Mouse (Mus musculus): ENCODE data around the gene Tfb1m. TPM values are rescaled to one million over a fixed set of nuclear protein-coding genes. Genes with fewer than 3 reads are reported as not detected.

Gene Tfb1m
- polyA plus RNA-seq, 1 experiment from 2014 or later = 21.4 TPM

- Histone ChIP-seq H3K9me3 (ENCODE audit: control insufficient read depth, low read length) (no peaks in the 10 kb centered on the region), H3K36me3 (ENCODE audit: control insufficient read depth, insufficient read depth, low read length) (no peaks in the 10 kb centered on the region), H3K27ac (replicated peaks; ENCODE audit: low read depth, low read length) (no peak overlapping the region), H3K4me3 (ENCODE audit: low read depth, low read length) (no peak overlapping the region), H3K4me1 (ENCODE audit: control insufficient read depth, insufficient read depth, low read length) (no peaks in the 10 kb centered on the region), H3K27me3 (ENCODE audit: control insufficient read depth, insufficient read depth, low read length) (no peaks in the 10 kb centered on the region), H3K4me2 (ENCODE audit: low read depth, severe bottlenecking) (no peak overlapping the region), H3K9ac (ENCODE audit: low read length) (no peak overlapping the region)
- no peak for DNase-seq (ENCODE audit: low spot score)
- ATAC-seq (ENCODE audit: insufficient number of reproducible peaks, low FRiP score, low TSS enrichment, low read depth) = no peak
- WGBS = 85% methylated on average over 11 of the region's 11 CpGs
These were observed 67.2 kb downstream of the Tfb1m start for GRCm38 (mm10) chr17:3490216-3490895.

- H3K9me3 ChIP-seq (ENCODE audit: control insufficient read depth, low read length) = no peaks in the 10 kb centered on the region
- ATAC-seq (ENCODE audit: insufficient number of reproducible peaks, low FRiP score, low TSS enrichment, low read depth) = no peak
- no peak overlapping the region for H3K4me2 ChIP-seq (ENCODE audit: low read depth, severe bottlenecking)
- H3K4me3 ChIP-seq (ENCODE audit: low read depth, low read length) = no peak overlapping the region
- WGBS = 82% methylated on average over 12 of the region's 12 CpGs
- no peaks in the 10 kb centered on the region for H3K27me3 ChIP-seq (ENCODE audit: control insufficient read depth, insufficient read depth, low read length)
- no peak for DNase-seq (ENCODE audit: low spot score)
- H3K9ac ChIP-seq (ENCODE audit: low read length) = no peak overlapping the region
- H3K27ac ChIP-seq (replicated peaks; ENCODE audit: low read depth, low read length) = no peak overlapping the region
- no peaks in the 10 kb centered on the region for H3K4me1 ChIP-seq (ENCODE audit: control insufficient read depth, insufficient read depth, low read length)
- H3K36me3 ChIP-seq (ENCODE audit: control insufficient read depth, insufficient read depth, low read length) = no peaks in the 10 kb centered on the region
These were observed 69.6 kb downstream of the Tfb1m start for GRCm38 (mm10) chr17:3487721-3488601.

- ATAC-seq (ENCODE audit: insufficient number of reproducible peaks, low FRiP score, low TSS enrichment, low read depth) (no peak), DNase-seq (ENCODE audit: low spot score) (no peak)
- Histone ChIP-seq H3K36me3 (ENCODE audit: control insufficient read depth, insufficient read depth, low read length) (no peaks in the 10 kb centered on the region), H3K27ac (replicated peaks; ENCODE audit: low read depth, low read length) (no peak overlapping the region), H3K4me3 (ENCODE audit: low read depth, low read length) (no peak overlapping the region), H3K4me1 (ENCODE audit: control insufficient read depth, insufficient read depth, low read length) (no peaks in the 10 kb centered on the region), H3K27me3 (ENCODE audit: control insufficient read depth, insufficient read depth, low read length) (no peaks in the 10 kb centered on the region), H3K9ac (ENCODE audit: low read length) (no peak overlapping the region), H3K4me2 (ENCODE audit: low read depth, severe bottlenecking) (no peak overlapping the region), H3K9me3 (ENCODE audit: control insufficient read depth, low read length) (no peaks in the 10 kb centered on the region)
- 92% methylated on average over 4 of the region's 4 CpGs for WGBS
These were observed 70.4 kb downstream of the Tfb1m start for GRCm38 (mm10) chr17:3487211-3487610.

GRCm38 (mm10) chr17:3485851-3486250, 71.7 kb downstream of the Tfb1m start:
- WGBS = 79% methylated on average over 7 of the region's 7 CpGs
- ATAC-seq (ENCODE audit: insufficient number of reproducible peaks, low FRiP score, low TSS enrichment, low read depth) = no peak
- Histone ChIP-seq H3K4me1 (ENCODE audit: control insufficient read depth, insufficient read depth, low read length) (no peaks in the 10 kb centered on the region), H3K9ac (ENCODE audit: low read length) (no peak overlapping the region), H3K27ac (replicated peaks; ENCODE audit: low read depth, low read length) (no peak overlapping the region), H3K9me3 (ENCODE audit: control insufficient read depth, low read length) (no peaks in the 10 kb centered on the region), H3K36me3 (ENCODE audit: control insufficient read depth, insufficient read depth, low read length) (no peaks in the 10 kb centered on the region), H3K4me2 (ENCODE audit: low read depth, severe bottlenecking) (no peak overlapping the region), H3K4me3 (ENCODE audit: low read depth, low read length) (no peak overlapping the region), H3K27me3 (ENCODE audit: control insufficient read depth, insufficient read depth, low read length) (no peaks in the 10 kb centered on the region)
- no peak for DNase-seq (ENCODE audit: low spot score)

GRCm38 (mm10) chr17:3483091-3483490, 74.5 kb downstream of the Tfb1m start:
- no peaks in the 10 kb centered on the region for H3K36me3 ChIP-seq (ENCODE audit: control insufficient read depth, insufficient read depth, low read length)
- H3K27ac ChIP-seq (replicated peaks; ENCODE audit: low read depth, low read length) = no peak overlapping the region

GRCm38 (mm10) chr17:3481576-3482575, 75.7 kb downstream of the Tfb1m start:
- H3K27ac ChIP-seq (replicated peaks; ENCODE audit: low read depth, low read length) = no peak overlapping the region
- H3K27me3 ChIP-seq (ENCODE audit: control insufficient read depth, insufficient read depth, low read length) = no peaks in the 10 kb centered on the region
- H3K4me2 ChIP-seq (ENCODE audit: low read depth, severe bottlenecking) = no peak overlapping the region
- no peak overlapping the region for H3K9ac ChIP-seq (ENCODE audit: low read length)
- H3K4me1 ChIP-seq (ENCODE audit: control insufficient read depth, insufficient read depth, low read length) = no peaks in the 10 kb centered on the region
- WGBS = 75% methylated on average over 7 of the region's 7 CpGs
- no peak for DNase-seq (ENCODE audit: low spot score)
- no peaks in the 10 kb centered on the region for H3K36me3 ChIP-seq (ENCODE audit: control insufficient read depth, insufficient read depth, low read length)
- no peaks in the 10 kb centered on the region for H3K9me3 ChIP-seq (ENCODE audit: control insufficient read depth, low read length)
- no peak overlapping the region for H3K4me3 ChIP-seq (ENCODE audit: low read depth, low read length)
- ATAC-seq (ENCODE audit: insufficient number of reproducible peaks, low FRiP score, low TSS enrichment, low read depth) = no peak

More at GRCm38 (mm10) chr17:3483091-3483490, 74.5 kb downstream of the Tfb1m start:
- ATAC-seq (ENCODE audit: insufficient number of reproducible peaks, low FRiP score, low TSS enrichment, low read depth) = no peak
- Histone ChIP-seq H3K9ac (ENCODE audit: low read length) (no peak overlapping the region), H3K4me2 (ENCODE audit: low read depth, severe bottlenecking) (no peak overlapping the region), H3K27me3 (ENCODE audit: control insufficient read depth, insufficient read depth, low read length) (no peaks in the 10 kb centered on the region), H3K9me3 (ENCODE audit: control insufficient read depth, low read length) (no peaks in the 10 kb centered on the region), H3K4me3 (ENCODE audit: low read depth, low read length) (no peak overlapping the region), H3K4me1 (ENCODE audit: control insufficient read depth, insufficient read depth, low read length) (no peaks in the 10 kb centered on the region)
- DNase-seq (ENCODE audit: low spot score) = no peak
- 89% methylated on average over 8 of the region's 8 CpGs for WGBS

GRCm38 (mm10) chr17:3476546-3476945, 81.0 kb downstream of the Tfb1m start:
- Histone ChIP-seq H3K36me3 (ENCODE audit: control insufficient read depth, insufficient read depth, low read length) (no peaks in the 10 kb centered on the region), H3K4me1 (ENCODE audit: control insufficient read depth, insufficient read depth, low read length) (no peaks in the 10 kb centered on the region), H3K27ac (replicated peaks; ENCODE audit: low read depth, low read length) (no peak overlapping the region), H3K27me3 (ENCODE audit: control insufficient read depth, insufficient read depth, low read length) (no peaks in the 10 kb centered on the region), H3K4me2 (ENCODE audit: low read depth, severe bottlenecking) (no peak overlapping the region), H3K4me3 (ENCODE audit: low read depth, low read length) (no peak overlapping the region), H3K9ac (ENCODE audit: low read length) (no peak overlapping the region), H3K9me3 (ENCODE audit: control insufficient read depth, low read length) (no peaks in the 10 kb centered on the region)
- 95% methylated on average over 2 of the region's 2 CpGs for WGBS
- no peak for DNase-seq (ENCODE audit: low spot score)
- no peak for ATAC-seq (ENCODE audit: insufficient number of reproducible peaks, low FRiP score, low TSS enrichment, low read depth)

- H3K9ac ChIP-seq (ENCODE audit: low read length) = no peak overlapping the region
- DNase-seq (ENCODE audit: low spot score) (no peak), ATAC-seq (ENCODE audit: insufficient number of reproducible peaks, low FRiP score, low TSS enrichment, low read depth) (no peak)
- no peaks in the 10 kb centered on the region for H3K4me1 ChIP-seq (ENCODE audit: control insufficient read depth, insufficient read depth, low read length)
- H3K4me2 ChIP-seq (ENCODE audit: low read depth, severe bottlenecking) = no peak overlapping the region
- H3K36me3 ChIP-seq (ENCODE audit: control insufficient read depth, insufficient read depth, low read length) = no peaks in the 10 kb centered on the region
- no peak overlapping the region for H3K4me3 ChIP-seq (ENCODE audit: low read depth, low read length)
- H3K27ac ChIP-seq (replicated peaks; ENCODE audit: low read depth, low read length) = no peak overlapping the region
- H3K9me3 ChIP-seq (ENCODE audit: control insufficient read depth, low read length) = no peaks in the 10 kb centered on the region
- 86% methylated on average over 6 of the region's 6 CpGs for WGBS
- H3K27me3 ChIP-seq (ENCODE audit: control insufficient read depth, insufficient read depth, low read length) = no peaks in the 10 kb centered on the region
These were observed 85.6 kb downstream of the Tfb1m start for GRCm38 (mm10) chr17:3472018-3472417.

Data from limb, embryonic 11.5 days (tissue).